Mouse (Mus musculus) CH12.LX (cell line): ENCODE results near the gene Mvb12b. TPM values are rescaled to one million over a fixed set of nuclear protein-coding genes. Genes with fewer than 3 reads are reported as not detected.

Experiments
- DNase-seq: peaks from one replicate; pipeline ENCODE4 v3.0.0-alpha.2; 2013; ENCODE audit errors: extremely low read depth
- H3K27ac ChIP-seq: 2 replicates; pipeline ENCODE4 v1.5.1; 2012; ENCODE audit warnings: low read depth, mild to moderate bottlenecking, control low read depth, moderate library complexity; ENCODE audit not compliant: insufficient read depth
- H3K27me3 ChIP-seq: replicated peaks from 2 replicates; pipeline ENCODE3; 2012; ENCODE audit warnings: inconsistent platforms
- H3K36me3 ChIP-seq, 2 experiments: replicated peaks in 1 of 2; 2 replicates each; pipeline versions ENCODE3 to v1.6.1; 2012; ENCODE audit warnings: inconsistent platforms in 1 of 2, low read length in 1 of 2, mild to moderate bottlenecking in 1 of 2, mixed read lengths in 1 of 2, moderate library complexity in 1 of 2; ENCODE audit not compliant: control insufficient read depth in 1 of 2, insufficient read depth in 1 of 2
- H3K4me1 ChIP-seq, 2 experiments: 2 replicates each; pipeline ENCODE4 v1.6.1; 2012; ENCODE audit warnings: inconsistent platforms in 1 of 2, moderate library complexity in 1 of 2; ENCODE audit not compliant: insufficient read depth in 2 of 2, control insufficient read depth in 1 of 2
- H3K4me2 ChIP-seq: 2 replicates; pipeline ENCODE4 v1.6.1; 2012; ENCODE audit warnings: low read depth, mild to moderate bottlenecking, control low read depth; ENCODE audit not compliant: poor library complexity, insufficient read depth, severe bottlenecking
- H3K4me3 ChIP-seq, 3 experiments: fragments of 150-350 bp in 1 of 3; sonication (generic) in 1 of 3; replicated peaks in 1 of 3; 2 replicates each; pipeline versions ENCODE3 to v1.5.1; 2011 to 2012; ENCODE audit warnings: low read depth in 2 of 3, low read length in 2 of 3, mild to moderate bottlenecking in 2 of 3, moderate library complexity in 2 of 3, control low read depth in 1 of 3, improper control_type of control experiment in 1 of 3, inconsistent platforms in 1 of 3, mixed read lengths in 1 of 3; ENCODE audit not compliant: poor library complexity in 1 of 3
- H3K79me2 ChIP-seq: replicated peaks from 2 replicates; pipeline ENCODE4 v1.6.1; 2012; ENCODE audit warnings: mild to moderate bottlenecking, moderate library complexity; ENCODE audit not compliant: control insufficient read depth, poor library complexity, insufficient read depth, severe bottlenecking; ENCODE audit errors: extremely low read depth
- H3K9ac ChIP-seq: 2 replicates; pipeline ENCODE4 v1.6.1; 2012; ENCODE audit warnings: low read depth, mild to moderate bottlenecking, control low read depth, moderate library complexity; ENCODE audit not compliant: insufficient read depth
- H3K9me3 ChIP-seq: replicated peaks from 2 replicates; pipeline ENCODE3; 2012; ENCODE audit warnings: low read length, inconsistent platforms, mixed read lengths
- BHLHE40 ChIP-seq: IDR thresholded peaks from 2 replicates; pipeline ENCODE4 v1.6.1; 2011; ENCODE audit warnings: mild to moderate bottlenecking, low read depth, low read length, improper control_type of control experiment
- EP300 ChIP-seq: IDR thresholded peaks from 2 replicates; pipeline ENCODE4 v1.6.1; 2011; ENCODE audit warnings: low read length, improper control_type of control experiment
- GABPA ChIP-seq: IDR thresholded peaks from 2 replicates; pipeline ENCODE4 v1.6.1; 2012; ENCODE audit warnings: low read depth, low read length, improper control_type of control experiment, inconsistent platforms; ENCODE audit not compliant: insufficient replicate concordance
- HCFC1 ChIP-seq: IDR thresholded peaks from 2 replicates; pipeline ENCODE4 v1.6.1; 2012; ENCODE audit warnings: low read depth, mild to moderate bottlenecking, inconsistent platforms, low read length, improper control_type of control experiment
- JUND ChIP-seq: conservative IDR thresholded peaks from 2 replicates; pipeline ENCODE4 v1.6.1; 2011; ENCODE audit warnings: low read depth, low read length, improper control_type of control experiment
- KAT2A ChIP-seq: IDR thresholded peaks from 2 replicates; pipeline ENCODE4 v1.6.1; 2012; ENCODE audit warnings: low read length, improper control_type of control experiment, inconsistent platforms; ENCODE audit not compliant: insufficient replicate concordance
- MAFK ChIP-seq: IDR thresholded peaks from 2 replicates; pipeline ENCODE4 v1.6.1; 2011; ENCODE audit warnings: low read length, improper control_type of control experiment; ENCODE audit not compliant: insufficient replicate concordance
- MAZ ChIP-seq: IDR thresholded peaks from 2 replicates; pipeline ENCODE4 v1.6.1; 2012; ENCODE audit warnings: low read depth, mild to moderate bottlenecking, inconsistent platforms, low read length, improper control_type of control experiment, moderate library complexity
- MEF2A ChIP-seq: IDR thresholded peaks from 2 replicates; pipeline ENCODE4 v1.6.1; 2014; ENCODE audit warnings: low read depth, mild to moderate bottlenecking, inconsistent platforms, low read length, improper control_type of control experiment, borderline replicate concordance
- MYC ChIP-seq: IDR thresholded peaks from 2 replicates; pipeline ENCODE4 v1.6.1; 2011; ENCODE audit warnings: low read depth, mild to moderate bottlenecking, improper control_type of control experiment, low read length
- NELFE ChIP-seq: IDR thresholded peaks from 2 replicates; pipeline ENCODE4 v1.6.1; 2011; ENCODE audit warnings: low read depth, low read length, improper control_type of control experiment
- POLR2AphosphoS2 ChIP-seq: IDR thresholded peaks from 2 replicates; pipeline ENCODE4 v1.6.1; 2011; ENCODE audit warnings: low read depth, low read length, improper control_type of control experiment
- RAD21 ChIP-seq: IDR thresholded peaks from 2 replicates; pipeline ENCODE4 v1.6.1; 2011; ENCODE audit warnings: low read depth, mild to moderate bottlenecking, low read length, improper control_type of control experiment, moderate library complexity
- RCOR1 ChIP-seq: conservative IDR thresholded peaks from 2 replicates; pipeline ENCODE4 v1.6.1; 2012; ENCODE audit warnings: low read depth, mild to moderate bottlenecking, inconsistent platforms, low read length, improper control_type of control experiment
- TCF12 ChIP-seq: IDR thresholded peaks from 2 replicates; pipeline ENCODE4 v1.6.1; 2014; ENCODE audit warnings: low read depth, mild to moderate bottlenecking, inconsistent platforms, low read length, improper control_type of control experiment
- UBTF ChIP-seq: IDR thresholded peaks from 2 replicates; pipeline ENCODE4 v1.6.1; 2012; ENCODE audit warnings: low read depth, mild to moderate bottlenecking, inconsistent platforms, low read length, improper control_type of control experiment, moderate library complexity
- USF1 ChIP-seq: IDR thresholded peaks from 2 replicates; pipeline ENCODE4 v1.6.1; 2014; ENCODE audit warnings: low read depth, mild to moderate bottlenecking, inconsistent platforms, low read length, improper control_type of control experiment
- ZC3H11A ChIP-seq: IDR thresholded peaks from 2 replicates; pipeline ENCODE4 v1.6.1; 2012; ENCODE audit warnings: low read depth, mild to moderate bottlenecking, inconsistent platforms, low read length, improper control_type of control experiment
- ZKSCAN1 ChIP-seq: IDR thresholded peaks from 2 replicates; pipeline ENCODE4 v1.6.1; 2012; ENCODE audit warnings: low read depth, inconsistent platforms, low read length, improper control_type of control experiment, borderline replicate concordance
- ZMIZ1 ChIP-seq: IDR thresholded peaks from 2 replicates; pipeline ENCODE4 v1.6.1; 2012; ENCODE audit warnings: low read depth, mild to moderate bottlenecking, inconsistent platforms, low read length, improper control_type of control experiment
- dilution Hi-C: fragments of 300-500 bp; cut with MboI; formaldehyde crosslinking; loops from 2 replicates; pipeline ENCODE4 v1.14.3; 2020; ENCODE audit warnings: low sequenced_read_pairs; ENCODE audit not compliant: extremely low pct_unique_long_range_greater_than_20kb, extremely low pct_ligation_motif_present
- in situ Hi-C: fragments of 300-500 bp; cut with MboI; formaldehyde crosslinking; loops from 3 replicates; pipeline ENCODE4 v1.14.3; 2019; ENCODE audit warnings: low sequenced_read_pairs, low pct_ligation_motif_present, low pct_unique_long_range_greater_than_20kb, mixed read lengths
- polyA plus RNA-seq: library from polyadenylated mRNA; unstranded; fragments of >175 nt; gene quantifications from 2 replicates; pipeline ENCODE4 v1.2.1, GENCODE M21; 2012; ENCODE audit warnings: low read depth; ENCODE audit not compliant: insufficient read length
- total RNA-seq, 2 experiments: library from RNA; depleted of rRNA; stranded (reverse); fragments of 300-350 nt in 1 of 2; fragments of >200 nt in 1 of 2; gene quantifications; 2 replicates each; pipeline ENCODE4 v1.2.3; 2012 to 2014

Mvb12b gene
- total and polyA plus RNA-seq, 3 experiments: 3.0 to 16.7 (median 5.3) TPM

- TF ChIP-seq RCOR1 (no peak), ZMIZ1 (no peak), ZKSCAN1 (no peak), TCF12 (no peak), JUND (no peak), BHLHE40 (peak; percentile 44; the same call in 1 of the 2 replicates), MAZ (no peak), MAFK (0 out of 2 replicates have a peak, but pooled peaks have one; percentile 3), HCFC1 (no peak), MEF2A (no peak), GABPA (no peak), EP300 (peak; percentile 45), RAD21 (no peak), KAT2A (0 out of 2 replicates have a peak, but pooled peaks have one; percentile 18), MYC (no peak), UBTF (no peak)
Observed at GRCm38 (mm10) chr2:33847196-33847834, 40.4 kb downstream of the Mvb12b start (continued).

- Histone ChIP-seq H3K36me3 (no peaks in the 10 kb centered on the region), H3K9ac (no peak overlapping the region), H3K4me1 (peaks cover 26 to 53% of the 10 kb centered on the region in 2 experiments), H3K27ac (no peak overlapping the region), H3K27me3 (no peaks in the 10 kb centered on the region), H3K4me2 (no peak overlapping the region), H3K4me3 (peak overlapping the region in 1 of 3 experiments; percentile 5), H3K79me2 (no peaks in the 10 kb centered on the region), H3K9me3 (no peaks in the 10 kb centered on the region)
- dilution Hi-C loops: no loop called here
- no peak for TF ChIP-seq JUND
- TF ChIP-seq USF1: no peak
- TF ChIP-seq RAD21: no peak
- no peak for TF ChIP-seq MYC
- no peak for TF ChIP-seq MEF2A
- no peak for TF ChIP-seq ZC3H11A
- no peak for TF ChIP-seq EP300
- TF ChIP-seq RCOR1: no peak
- no peak for TF ChIP-seq POLR2AphosphoS2
- no peak for TF ChIP-seq NELFE
- in situ Hi-C loops: loop anchor here (5.0 kb wide), 1 partner anchor 41 kb away; the partner anchor contains the start of gene Mvb12b
- no peak for DNase-seq
Observed at GRCm38 (mm10) chr2:33846635-33847034, 41.1 kb downstream of the Mvb12b start.
